Mouse (Mus musculus): ENCODE measurements around the gene Ppp2r5d. TPM values are rescaled to one million over a fixed set of nuclear protein-coding genes. Genes with fewer than 3 reads are reported as not detected.

Ppp2r5d gene
- total RNA-seq, 1 experiment, result 73.0 TPM

- H3K9me3 ChIP-seq (ENCODE audit: control insufficient read depth, insufficient read depth, low read depth, low read length), result no peaks in the 10 kb centered on the region
- in situ Hi-C loops (cut with MboI; ENCODE audit: low sequenced_read_pairs in 2 of 2, unreplicated experiment in 2 of 2), result no loop called here
- peak within 1 kb of the TSS; percentile 8 for H3K9ac ChIP-seq (ENCODE audit: insufficient read depth, low read depth, low read length, poor library complexity, severe bottlenecking)
- peak within 1 kb of the TSS; percentile 61 to 86 for H3K4me3 ChIP-seq (ENCODE audit: insufficient read depth in 1 of 2, low read depth in 1 of 2, low read length in 2 of 2, poor library complexity in 1 of 2, severe bottlenecking in 1 of 2)
- H3K4me1 ChIP-seq (ENCODE audit: control insufficient read depth in 2 of 2, insufficient read depth in 2 of 2, low read length in 2 of 2, poor library complexity in 1 of 2), result peaks cover 0 to 2% of the 10 kb centered on the region in 2 experiments; a peak in 2 of 4 replicates
- H3K27ac ChIP-seq (ENCODE audit: insufficient read depth, low read depth, low read length, poor library complexity, severe bottlenecking), result no peak within 1 kb of the TSS
- TF ChIP-seq MAFK (IDR thresholded peaks at IDR 0.05; ENCODE audit: insufficient read depth, low read depth, low read length) (no peak), HCFC1 (IDR thresholded peaks at IDR 0.05; ENCODE audit: borderline replicate concordance, insufficient read depth, low read length) (no peak), CHD2 (IDR thresholded peaks at IDR 0.05; ENCODE audit: low read depth, low read length) (no peak)
- H3K36me3 ChIP-seq (ENCODE audit: control insufficient read depth, insufficient read depth, low read length, poor library complexity, severe bottlenecking), result no peaks in the 10 kb centered on the region; the same call in 1 of the 2 replicates
- no peak for DNase-seq (ENCODE audit: low read depth, low spot score)
These were observed 24.0 kb upstream of the Ppp2r5d start, which contains the start of gene Gnmt for GRCm38 (mm10) chr17:46728904-46729318. TSS of gene Gnmt (minus strand) at chr17:46729168.

- no peak overlapping the region for H3K27ac ChIP-seq (ENCODE audit: insufficient read depth, low read depth, low read length, poor library complexity, severe bottlenecking)
- peak overlapping the region; percentile 8; the same call in 1 of the 2 replicates for H3K9ac ChIP-seq (ENCODE audit: insufficient read depth, low read depth, low read length, poor library complexity, severe bottlenecking)
- H3K4me1 ChIP-seq (ENCODE audit: control insufficient read depth in 2 of 2, insufficient read depth in 2 of 2, low read length in 2 of 2, poor library complexity in 1 of 2), result peaks cover 0 to 2% of the 10 kb centered on the region in 2 experiments; a peak in 2 of 4 replicates
- in situ Hi-C loops (cut with MboI; ENCODE audit: low sequenced_read_pairs in 2 of 2, unreplicated experiment in 2 of 2), result no loop called here
- no peaks in the 10 kb centered on the region for H3K9me3 ChIP-seq (ENCODE audit: control insufficient read depth, insufficient read depth, low read depth, low read length)
- peak overlapping the region; percentile 61 to 86 for H3K4me3 ChIP-seq (ENCODE audit: insufficient read depth in 1 of 2, low read depth in 1 of 2, low read length in 2 of 2, poor library complexity in 1 of 2, severe bottlenecking in 1 of 2)
- H3K36me3 ChIP-seq (ENCODE audit: control insufficient read depth, insufficient read depth, low read length, poor library complexity, severe bottlenecking), result peaks cover 2% of the 10 kb centered on the region; the same call in 1 of the 2 replicates
- TF ChIP-seq MAFK (IDR thresholded peaks at IDR 0.05; ENCODE audit: insufficient read depth, low read depth, low read length) (no peak), ZC3H11A (IDR thresholded peaks at IDR 0.05; ENCODE audit: borderline replicate concordance, low read depth, low read length) (no peak), ZNF384 (IDR thresholded peaks at IDR 0.05; ENCODE audit: low read depth, low read length) (no peak), CHD2 (IDR thresholded peaks at IDR 0.05; ENCODE audit: low read depth, low read length) (no peak), HCFC1 (IDR thresholded peaks at IDR 0.05; ENCODE audit: borderline replicate concordance, insufficient read depth, low read length) (no peak)
- DNase-seq (ENCODE audit: low read depth, low spot score), result no peak
These were observed 23.6 kb upstream of the Ppp2r5d start for GRCm38 (mm10) chr17:46728496-46728895.

- Histone ChIP-seq H3K36me3 (ENCODE audit: control insufficient read depth, insufficient read depth, low read length, poor library complexity, severe bottlenecking) (peaks cover 3% of the 10 kb centered on the region; the same call in 1 of the 2 replicates), H3K9me3 (ENCODE audit: control insufficient read depth, insufficient read depth, low read depth, low read length) (no peaks in the 10 kb centered on the region), H3K27ac (ENCODE audit: insufficient read depth, low read depth, low read length, poor library complexity, severe bottlenecking) (no peak overlapping the region), H3K9ac (ENCODE audit: insufficient read depth, low read depth, low read length, poor library complexity, severe bottlenecking) (no peak overlapping the region), H3K4me3 (ENCODE audit: insufficient read depth in 1 of 2, low read depth in 1 of 2, low read length in 2 of 2, poor library complexity in 1 of 2, severe bottlenecking in 1 of 2) (peak overlapping the region in 1 of 2 experiments; percentile 86; a peak in 1 of 4 replicates), H3K4me1 (ENCODE audit: control insufficient read depth in 2 of 2, insufficient read depth in 2 of 2, low read length in 2 of 2, poor library complexity in 1 of 2) (peaks cover 0 to 2% of the 10 kb centered on the region in 2 experiments; a peak in 2 of 4 replicates)
- no peak for TF ChIP-seq ZC3H11A (IDR thresholded peaks at IDR 0.05; ENCODE audit: borderline replicate concordance, low read depth, low read length)
- TF ChIP-seq ZNF384 (IDR thresholded peaks at IDR 0.05; ENCODE audit: low read depth, low read length), result peak; percentile 42; the same call in 1 of the 2 replicates
- DNase-seq (ENCODE audit: low read depth, low spot score), result peak; percentile 79
- in situ Hi-C loops (cut with MboI; ENCODE audit: low sequenced_read_pairs in 2 of 2, unreplicated experiment in 2 of 2), result no loop called here
These were observed 23.1 kb upstream of the Ppp2r5d start for GRCm38 (mm10) chr17:46728021-46728420.

GRCm38 (mm10) chr17:46727271-46727670 lies 22.4 kb upstream of the Ppp2r5d start:
- Histone ChIP-seq H3K9ac (ENCODE audit: insufficient read depth, low read depth, low read length, poor library complexity, severe bottlenecking) (no peak overlapping the region), H3K4me3 (ENCODE audit: insufficient read depth in 1 of 2, low read depth in 1 of 2, low read length in 2 of 2, poor library complexity in 1 of 2, severe bottlenecking in 1 of 2) (no peak overlapping the region), H3K27ac (ENCODE audit: insufficient read depth, low read depth, low read length, poor library complexity, severe bottlenecking) (no peak overlapping the region), H3K4me1 (ENCODE audit: control insufficient read depth in 2 of 2, insufficient read depth in 2 of 2, low read length in 2 of 2, poor library complexity in 1 of 2) (peaks cover 0 to 2% of the 10 kb centered on the region in 2 experiments; a peak in 2 of 4 replicates), H3K36me3 (ENCODE audit: control insufficient read depth, insufficient read depth, low read length, poor library complexity, severe bottlenecking) (peaks cover 3% of the 10 kb centered on the region; the same call in 1 of the 2 replicates), H3K9me3 (ENCODE audit: control insufficient read depth, insufficient read depth, low read depth, low read length) (no peaks in the 10 kb centered on the region)
- TF ChIP-seq HCFC1 (IDR thresholded peaks at IDR 0.05; ENCODE audit: borderline replicate concordance, insufficient read depth, low read length) (no peak), MAFK (IDR thresholded peaks at IDR 0.05; ENCODE audit: insufficient read depth, low read depth, low read length) (no peak), ZNF384 (IDR thresholded peaks at IDR 0.05; ENCODE audit: low read depth, low read length) (no peak), CHD2 (IDR thresholded peaks at IDR 0.05; ENCODE audit: low read depth, low read length) (no peak), ZC3H11A (IDR thresholded peaks at IDR 0.05; ENCODE audit: borderline replicate concordance, low read depth, low read length) (no peak)
- in situ Hi-C loops (cut with MboI; ENCODE audit: low sequenced_read_pairs in 2 of 2, unreplicated experiment in 2 of 2), result no loop called here
- DNase-seq (ENCODE audit: low read depth, low spot score), result no peak

Data from ES-E14 (cell line).